Mouse (Mus musculus): ENCODE measurements at regions not wholly inside any gene's neighbourhood (a gene's known extent, or its start where the extent isn't known, plus 50 kb on each side); places are given as distances from the start of the nearest gene placed in this dataset.

DNA sequence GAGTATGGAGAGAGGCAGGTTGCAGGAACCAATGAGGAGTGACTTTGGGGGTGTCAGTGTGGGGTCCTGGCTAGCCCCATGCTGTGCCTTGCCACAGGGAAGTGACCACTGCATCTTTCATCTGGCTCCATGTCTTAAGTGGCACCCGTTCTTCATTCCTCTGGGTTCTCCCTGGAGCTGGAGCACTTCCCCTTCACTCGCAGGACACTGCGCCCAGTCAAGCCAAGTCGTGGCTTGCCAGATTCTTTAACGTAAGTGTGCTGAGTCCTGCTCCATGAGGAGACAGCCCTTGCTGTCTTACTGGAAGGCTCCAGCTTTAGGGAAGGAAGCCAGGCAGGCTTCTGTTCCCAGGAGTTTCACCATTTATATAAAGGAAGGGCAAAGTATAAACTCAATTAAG, 279.1 kb upstream of the Cdh4 start:
- TF ChIP-seq CTCF (IDR thresholded peaks at IDR 0.05; ENCODE audit: low read depth) (no peak), EP300 (optimal IDR thresholded peaks at IDR 0.05) (no peak)
